Mouse (Mus musculus): ENCODE measurements around the gene Slfn14. TPM values are rescaled to one million over a fixed set of nuclear protein-coding genes. Genes with fewer than 3 reads are reported as not detected.
A peak's percentile ranks its signal among the peaks of the same experiment; 100 is the strongest.
"Not testable (repeated sequence)": the region's sequence is repeated elsewhere in the genome, so short reads cannot be mapped to it uniquely, and the experiment has no call there.

Gene Slfn14
- polyA plus RNA-seq (2015; fragmentation: Nextera tagmentation; extraction: Ambion mirVana): 32.3 and 37.0 TPM in 2 replicates

DNA sequence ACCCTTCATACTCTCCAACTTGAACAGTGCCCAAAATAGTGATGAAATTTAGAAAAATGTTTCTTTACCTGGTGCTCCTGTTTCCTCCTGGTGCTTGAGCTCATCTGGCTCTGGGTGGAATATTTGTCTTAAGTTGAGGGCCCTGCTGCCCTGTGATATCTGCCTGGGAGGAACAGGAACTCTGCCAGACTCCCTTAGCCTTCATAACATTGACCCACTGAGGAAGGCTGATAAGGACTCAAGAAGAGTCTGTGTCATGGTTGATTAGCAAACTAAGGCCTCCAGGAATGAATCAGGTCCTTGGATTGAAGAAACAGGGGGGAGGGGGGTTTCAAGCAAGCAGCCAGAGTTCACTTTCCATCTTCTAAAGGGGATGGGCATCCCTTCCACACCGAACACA is at the start of gene Slfn14:
Gene Slfn14 (minus strand): TSS at position 161 of the 400 bp plus-strand sequence.
- H3K27me3 ChIP-seq: peaks cover 21% of the 10 kb centered on the region
- peaks cover 82% of the 10 kb centered on the region for H3K4me1 ChIP-seq (replicated peaks)
- H3K4me2 ChIP-seq: peak within 1 kb of the TSS; percentile 48
- H3K4me3 ChIP-seq (replicated peaks): peak within 1 kb of the TSS; percentile 63
- peak; percentile 90 for ATAC-seq (ENCODE audit: insufficient read depth)
- H3K27ac ChIP-seq (replicated peaks): peak within 1 kb of the TSS; percentile 95
- H3K9me3 ChIP-seq (replicated peaks): no peaks in the 10 kb centered on the region
- WGBS (ENCODE audit: insufficient replicate concordance): 18% methylated on average over 1 of the region's 1 CpGs
- H3K9ac ChIP-seq: peak within 1 kb of the TSS; percentile 57
- H3K36me3 ChIP-seq (replicated peaks): peaks cover 29% of the 10 kb centered on the region

DNA sequence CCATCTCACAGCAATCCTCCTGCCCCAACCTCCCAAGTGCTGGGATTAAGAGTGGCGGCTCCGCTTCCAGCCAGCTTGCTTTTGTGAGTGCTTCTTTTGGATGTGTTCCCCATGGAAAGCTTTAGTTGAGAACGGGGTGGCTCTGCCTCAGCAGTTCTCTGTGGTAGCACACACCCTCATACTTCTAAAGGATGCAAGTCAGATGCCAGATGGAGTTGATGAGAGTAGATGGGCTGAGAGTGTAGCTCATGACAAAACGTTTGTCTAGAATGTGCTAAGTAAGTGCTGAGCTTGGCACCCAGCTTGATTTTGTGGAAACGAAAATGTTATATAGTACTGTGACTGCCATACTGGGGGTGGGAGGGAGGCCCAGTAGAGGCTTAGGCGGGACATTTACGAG is 49.3 kb upstream of the Slfn14 start:
- Histone ChIP-seq H3K9ac (no peak overlapping the region), H3K4me1 (replicated peaks) (no peaks in the 10 kb centered on the region), H3K36me3 (replicated peaks) (peaks cover 74% of the 10 kb centered on the region), H3K4me2 (no peak overlapping the region), H3K4me3 (replicated peaks) (no peak overlapping the region), H3K27me3 (no peaks in the 10 kb centered on the region), H3K27ac (replicated peaks) (no peak overlapping the region), H3K9me3 (replicated peaks) (no peaks in the 10 kb centered on the region)
- no peak for ATAC-seq (ENCODE audit: insufficient read depth)
- 83% methylated on average over 7 of the region's 7 CpGs for WGBS (ENCODE audit: insufficient replicate concordance)

DNA sequence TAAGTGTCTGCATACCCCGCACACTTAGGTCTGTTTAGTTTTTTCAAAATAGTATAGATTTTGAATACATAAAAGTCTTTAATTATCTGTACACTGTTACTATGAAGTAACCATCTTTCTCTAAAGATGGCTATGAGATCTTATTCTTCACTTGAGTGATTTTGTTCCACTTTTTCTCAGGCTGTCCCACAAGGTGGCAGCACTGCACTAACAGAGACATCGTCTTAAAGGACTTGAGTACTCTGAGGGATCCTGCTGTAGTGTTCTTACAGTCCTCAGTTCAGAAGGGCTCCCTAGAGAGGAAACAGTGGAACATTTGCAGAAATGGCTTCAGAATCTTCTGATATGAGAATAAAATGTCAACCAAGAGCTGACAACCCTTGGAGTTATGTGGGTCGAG is 40.9 kb upstream of the Slfn14 start:
- Histone ChIP-seq H3K9me3 (replicated peaks) (no peaks in the 10 kb centered on the region), H3K4me3 (replicated peaks) (no peak overlapping the region), H3K27ac (replicated peaks) (no peak overlapping the region), H3K9ac (no peak overlapping the region), H3K4me2 (no peak overlapping the region), H3K36me3 (replicated peaks) (peaks cover 67% of the 10 kb centered on the region), H3K4me1 (replicated peaks) (no peaks in the 10 kb centered on the region), H3K27me3 (no peaks in the 10 kb centered on the region)
- WGBS (ENCODE audit: insufficient replicate concordance): 68% methylated on average over 3 of the region's 3 CpGs
- ATAC-seq (ENCODE audit: insufficient read depth): no peak

DNA sequence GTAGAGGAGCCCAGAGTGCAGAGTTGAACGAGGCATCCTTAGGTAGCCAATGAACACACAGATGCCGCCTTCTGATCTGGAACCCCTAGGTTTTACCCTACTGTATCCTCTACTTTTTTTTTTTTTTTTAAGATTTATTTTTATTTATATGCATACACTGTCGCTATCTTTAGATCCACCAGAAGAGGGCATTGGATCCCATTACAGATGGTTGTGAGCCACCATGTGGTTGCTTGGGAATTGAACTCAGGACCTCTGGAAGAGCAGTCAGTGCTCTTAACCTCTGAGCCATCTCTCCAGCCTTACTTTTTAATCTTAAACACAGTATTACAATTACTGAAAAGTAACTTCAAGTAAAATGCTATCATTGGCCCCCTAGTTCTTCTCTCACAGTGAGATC is 40.2 kb upstream of the Slfn14 start:
- H3K27ac ChIP-seq (replicated peaks); ATAC-seq (ENCODE audit: insufficient read depth); H3K4me2 ChIP-seq; H3K9ac ChIP-seq; H3K27me3 ChIP-seq; H3K4me3 ChIP-seq (replicated peaks); H3K4me1 ChIP-seq (replicated peaks); H3K9me3 ChIP-seq (replicated peaks): not testable (repeated sequence)
- peaks cover 73% of the 10 kb centered on the region for H3K36me3 ChIP-seq (replicated peaks)
- 83% methylated on average over 3 of the region's 3 CpGs for WGBS (ENCODE audit: insufficient replicate concordance)

DNA sequence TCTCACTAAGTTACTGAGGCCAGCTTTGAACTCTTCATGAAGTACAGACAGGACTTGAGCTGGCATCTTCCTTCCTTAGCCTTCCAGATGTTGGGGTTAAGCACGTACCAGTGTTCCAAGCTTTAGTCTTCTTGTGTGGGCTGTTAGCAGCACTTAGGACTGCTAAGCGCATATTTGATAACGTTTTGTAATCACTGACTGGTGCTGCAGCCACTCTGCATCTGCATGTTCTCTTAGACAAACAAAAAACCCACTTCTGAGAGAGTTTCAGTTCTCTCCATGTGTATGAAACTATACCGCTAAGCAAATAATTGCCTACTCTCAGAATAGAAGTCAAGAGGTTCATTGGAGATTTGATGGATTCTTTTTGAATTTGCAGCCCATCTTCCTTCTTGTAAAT is 32.5 kb upstream of the Slfn14 start:
- Histone ChIP-seq H3K4me3 (replicated peaks) (no peak overlapping the region), H3K4me1 (replicated peaks) (0 out of 2 replicates have a peak, but pooled peaks cover 3% of the 10 kb centered on the region), H3K9me3 (replicated peaks) (no peaks in the 10 kb centered on the region), H3K36me3 (replicated peaks) (peaks cover 71% of the 10 kb centered on the region), H3K27ac (replicated peaks) (no peak overlapping the region), H3K9ac (no peak overlapping the region), H3K4me2 (no peak overlapping the region), H3K27me3 (no peaks in the 10 kb centered on the region)
- 83% methylated on average over 4 of the region's 4 CpGs for WGBS (ENCODE audit: insufficient replicate concordance)
- ATAC-seq (ENCODE audit: insufficient read depth): no peak

DNA sequence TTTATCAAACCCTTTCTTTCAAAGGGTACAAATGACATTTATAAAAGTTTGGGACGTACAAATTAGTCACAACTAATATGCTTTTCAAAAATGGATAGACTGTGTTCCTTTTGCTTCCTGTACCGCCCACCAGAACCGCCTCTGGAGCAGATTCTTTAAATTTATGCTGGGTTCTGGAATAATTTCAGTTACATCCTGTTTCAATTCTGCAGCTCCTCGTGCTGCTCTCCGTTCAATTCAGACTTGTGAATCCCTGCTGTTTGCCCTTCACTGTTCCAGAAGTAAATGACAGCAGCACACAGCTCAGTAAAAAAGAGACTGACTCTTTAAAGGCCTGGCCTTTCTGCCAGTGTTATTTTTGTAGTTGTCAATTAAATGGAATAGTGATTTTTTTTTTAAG is 25.9 kb upstream of the Slfn14 start:
- Histone ChIP-seq H3K9ac (no peak overlapping the region), H3K36me3 (replicated peaks) (peaks cover 52% of the 10 kb centered on the region), H3K4me2 (no peak overlapping the region), H3K27ac (replicated peaks) (no peak overlapping the region), H3K4me3 (replicated peaks) (no peak overlapping the region), H3K27me3 (no peaks in the 10 kb centered on the region), H3K9me3 (replicated peaks) (no peaks in the 10 kb centered on the region), H3K4me1 (replicated peaks) (no peaks in the 10 kb centered on the region)
- ATAC-seq (ENCODE audit: insufficient read depth): no peak
- 77% methylated on average over 5 of the region's 5 CpGs for WGBS (ENCODE audit: insufficient replicate concordance)

DNA sequence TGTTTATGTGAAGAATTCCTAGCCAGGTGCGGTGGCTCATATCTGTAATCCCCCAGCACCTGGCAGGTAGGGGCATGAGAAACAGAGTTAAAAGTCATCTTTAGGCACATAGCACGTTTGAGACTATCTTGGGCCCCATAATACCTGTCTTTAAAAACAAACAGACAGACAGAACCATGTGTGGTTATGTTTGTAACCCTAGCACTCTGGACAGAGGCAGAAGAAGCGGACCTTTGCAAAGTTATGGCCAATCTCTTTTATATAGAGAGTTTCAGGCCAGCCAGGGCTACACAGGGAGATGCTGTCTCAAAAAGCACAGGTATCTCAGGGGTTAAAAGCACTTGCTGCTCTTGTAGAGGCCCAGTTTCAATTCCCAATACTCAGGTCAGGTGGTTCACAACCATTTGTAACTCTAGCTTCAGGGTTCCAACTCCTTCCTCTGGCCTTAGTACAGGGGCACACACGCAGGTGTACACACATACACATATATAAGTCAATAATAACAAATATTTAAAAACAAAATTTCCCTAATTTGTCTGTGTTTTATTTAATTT is 20.3 kb upstream of the Slfn14 start:
- Histone ChIP-seq H3K4me1 (replicated peaks) (peaks cover 30% of the 10 kb centered on the region), H3K27me3 (no peaks in the 10 kb centered on the region), H3K27ac (replicated peaks) (no peak overlapping the region), H3K9ac (no peak overlapping the region), H3K4me3 (replicated peaks) (no peak overlapping the region), H3K36me3 (replicated peaks) (peaks cover 28% of the 10 kb centered on the region), H3K4me2 (no peak overlapping the region), H3K9me3 (replicated peaks) (no peaks in the 10 kb centered on the region)
- 77% methylated on average over 4 of the region's 4 CpGs for WGBS (ENCODE audit: insufficient replicate concordance)
- no peak for ATAC-seq (ENCODE audit: insufficient read depth)

DNA sequence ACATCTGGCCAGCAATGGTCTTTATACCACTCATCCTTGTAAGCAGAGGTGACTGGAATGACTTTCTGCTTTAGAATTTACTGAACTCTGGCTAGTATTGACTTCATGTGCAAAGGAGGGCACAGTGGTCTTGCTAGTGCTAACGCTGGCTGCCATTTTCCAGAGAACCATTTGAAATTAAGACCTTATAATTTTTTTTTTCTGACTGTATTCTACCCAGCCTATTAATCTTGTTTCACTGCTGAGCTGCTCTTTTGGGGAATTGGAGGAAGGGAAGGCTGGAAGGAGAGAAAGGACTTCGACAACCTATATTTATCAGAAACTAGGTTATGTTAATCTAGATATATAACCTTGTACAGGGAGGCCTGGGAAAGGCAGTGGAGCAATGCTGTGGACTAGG is 18.0 kb upstream of the Slfn14 start:
- Histone ChIP-seq H3K27ac (replicated peaks) (0 out of 2 replicates have a peak overlapping the region, but pooled peaks have one; percentile 1), H3K4me2 (peak overlapping the region; percentile 79; the same call in 1 of the 2 replicates), H3K4me1 (replicated peaks) (peaks cover 46% of the 10 kb centered on the region), H3K9ac (no peak overlapping the region), H3K4me3 (replicated peaks) (no peak overlapping the region), H3K27me3 (no peaks in the 10 kb centered on the region), H3K9me3 (replicated peaks) (no peaks in the 10 kb centered on the region), H3K36me3 (replicated peaks) (peaks cover 16% of the 10 kb centered on the region)
- ATAC-seq (ENCODE audit: insufficient read depth): no peak
- WGBS (ENCODE audit: insufficient replicate concordance): 81% methylated on average over 2 of the region's 2 CpGs

DNA sequence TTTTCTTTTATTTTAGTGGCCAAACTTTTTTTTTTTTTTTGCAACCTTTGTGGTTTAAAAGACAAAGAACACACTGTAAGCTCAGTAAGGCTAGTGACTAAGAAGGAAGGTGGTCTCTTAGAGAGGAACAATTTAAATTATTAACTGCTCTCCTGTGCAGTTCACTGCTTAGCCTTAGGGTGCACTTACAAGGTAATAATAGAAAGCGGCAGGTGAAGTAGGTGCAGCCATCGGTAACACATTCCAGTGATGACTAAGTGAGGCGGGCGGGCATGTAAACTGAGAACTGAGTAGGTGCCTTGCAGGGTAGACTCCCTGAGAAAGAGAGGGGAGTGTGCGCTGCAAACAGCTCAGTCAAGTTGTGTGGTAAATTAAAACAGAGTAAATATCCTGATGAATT is 17.2 kb upstream of the Slfn14 start:
- Histone ChIP-seq H3K4me2 (peak overlapping the region; percentile 79), H3K9me3 (replicated peaks) (no peaks in the 10 kb centered on the region), H3K36me3 (replicated peaks) (peaks cover 9% of the 10 kb centered on the region), H3K9ac (peak overlapping the region; percentile 31; the same call in 1 of the 2 replicates), H3K27me3 (no peaks in the 10 kb centered on the region), H3K4me3 (replicated peaks) (peak overlapping the region; percentile 81), H3K27ac (replicated peaks) (no peak overlapping the region), H3K4me1 (replicated peaks) (peaks cover 46% of the 10 kb centered on the region)
- 74% methylated on average over 5 of the region's 5 CpGs for WGBS (ENCODE audit: insufficient replicate concordance)
- ATAC-seq (ENCODE audit: insufficient read depth): no peak

DNA sequence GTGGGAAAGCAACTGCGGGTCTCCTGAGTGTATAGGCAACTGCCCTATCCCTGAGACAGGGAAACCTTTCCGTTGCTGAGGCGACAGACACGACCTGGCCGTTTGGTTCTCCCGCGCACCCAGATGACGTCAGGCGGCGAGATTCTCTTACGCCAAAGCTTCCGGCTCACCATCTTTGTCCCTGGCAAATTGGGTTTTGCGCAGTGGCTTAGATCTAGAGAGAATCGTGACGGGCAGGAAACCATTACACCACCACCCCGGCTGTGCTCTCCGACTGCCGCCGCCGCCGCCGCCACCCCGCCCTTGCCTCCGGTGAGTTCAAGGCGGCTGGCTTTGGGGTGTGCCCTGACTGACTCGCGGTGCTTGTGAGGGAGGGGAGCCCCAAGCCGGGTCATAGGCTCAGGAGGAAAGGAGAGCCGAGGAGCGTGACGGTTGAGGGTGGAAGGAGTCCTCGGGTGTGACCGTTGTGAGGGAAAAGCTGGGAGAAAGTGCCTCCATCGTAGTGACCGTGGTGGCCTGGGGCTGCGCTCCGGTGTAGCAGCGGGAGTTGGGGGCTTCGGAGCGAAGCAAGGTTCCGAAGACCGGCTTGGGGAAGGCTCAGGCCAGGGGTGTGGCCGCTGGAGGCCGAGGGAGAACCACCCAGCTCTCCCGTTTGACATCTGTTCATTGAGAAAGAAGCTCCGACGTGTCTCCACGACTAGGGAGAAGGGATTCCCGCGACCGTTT is 16.2 kb upstream of the Slfn14 start, which contains the start of gene Pex12:
Gene Pex12 (minus strand): TSS at position 61 of the 726 bp plus-strand sequence.
- ATAC-seq (ENCODE audit: insufficient read depth): peak; percentile 75
- peaks cover 2% of the 10 kb centered on the region; the same call in 1 of the 2 replicates for H3K36me3 ChIP-seq (replicated peaks)
- H3K4me3 ChIP-seq (replicated peaks): peak within 1 kb of the TSS; percentile 81
- H3K4me2 ChIP-seq: peak within 1 kb of the TSS; percentile 79
- no peaks in the 10 kb centered on the region for H3K9me3 ChIP-seq (replicated peaks)
- H3K4me1 ChIP-seq (replicated peaks): peaks cover 52% of the 10 kb centered on the region
- H3K27ac ChIP-seq (replicated peaks): peak within 1 kb of the TSS; percentile 96
- peak within 1 kb of the TSS; percentile 86 for H3K9ac ChIP-seq
- H3K27me3 ChIP-seq: no peaks in the 10 kb centered on the region
- under 1% methylated on average over 51 of the region's 51 CpGs for WGBS (ENCODE audit: insufficient replicate concordance)

DNA sequence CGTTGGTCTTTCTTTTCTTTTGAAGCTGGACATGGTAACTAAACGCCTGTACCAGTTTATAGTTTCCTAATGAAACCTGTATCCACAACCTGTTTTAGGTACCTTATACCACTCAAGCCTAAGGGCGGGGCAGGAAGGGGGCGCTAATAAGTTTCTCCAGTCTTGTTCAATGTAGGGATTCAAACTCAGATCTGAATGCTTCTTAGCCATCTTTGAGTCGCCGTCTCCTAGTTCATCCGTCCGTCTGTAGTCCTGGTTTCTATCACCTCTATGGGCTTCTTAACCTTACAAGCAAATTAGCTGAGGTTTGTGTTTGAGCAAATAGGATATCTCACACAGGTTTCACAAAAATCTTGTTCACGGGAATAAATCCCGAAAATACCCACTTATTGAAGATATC is 15.6 kb upstream of the Slfn14 start:
- H3K4me3 ChIP-seq (replicated peaks): peak overlapping the region; percentile 81
- H3K9ac ChIP-seq: peak overlapping the region; percentile 86
- H3K4me1 ChIP-seq (replicated peaks): peaks cover 58% of the 10 kb centered on the region
- ATAC-seq (ENCODE audit: insufficient read depth): no peak
- H3K27ac ChIP-seq (replicated peaks): peak overlapping the region; percentile 96
- 5% methylated on average over 10 of the region's 10 CpGs for WGBS (ENCODE audit: insufficient replicate concordance)
- H3K4me2 ChIP-seq: peak overlapping the region; percentile 79
- H3K27me3 ChIP-seq: no peaks in the 10 kb centered on the region
- H3K9me3 ChIP-seq (replicated peaks): no peaks in the 10 kb centered on the region
- peaks cover 7% of the 10 kb centered on the region for H3K36me3 ChIP-seq (replicated peaks)

Measured in liver, embryonic 15.5 days (tissue).